Mouse (Mus musculus) left cerebral cortex, postnatal 4 days (tissue): ENCODE measurements at regions not wholly inside any gene's neighbourhood (a gene's known extent, or its start where the extent isn't known, plus 50 kb on each side); places are given as distances from the start of the nearest gene placed in this dataset.
"Not testable (repeated sequence)": the region's sequence is repeated elsewhere in the genome, so short reads cannot be mapped to it uniquely, and the experiment has no call there.

Experiments used
- DNase-seq: peaks from one replicate; pipeline ENCODE4 v3.0.0-alpha.2; 2022
- intact Hi-C: fragments of 180-260 bp; cut with DNase I; formaldehyde crosslinking; loops from one replicate; pipeline ENCODE4 v1.15.1; 2025

DNA sequence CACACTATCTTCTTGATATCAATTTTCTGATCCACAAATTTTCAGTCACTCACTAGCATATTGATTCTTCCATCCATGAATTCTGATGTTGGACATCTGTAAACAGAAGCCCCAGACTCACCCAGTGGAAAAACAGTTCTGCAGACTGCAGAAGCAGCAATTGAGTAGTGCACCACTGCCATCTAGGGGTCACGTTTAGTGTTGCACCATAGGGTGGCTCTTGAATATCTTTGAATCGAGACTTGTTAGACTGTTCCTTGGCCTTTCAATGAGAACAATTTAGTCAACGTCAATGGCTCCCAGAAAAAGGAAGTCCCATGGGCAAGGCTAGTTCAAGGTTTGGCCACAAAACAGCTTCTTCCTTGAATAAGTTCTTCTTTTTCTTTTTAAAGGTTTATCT, 828.1 kb downstream of the Gm10330 start:
- peak; percentile 24 for DNase-seq
- intact Hi-C loops = not testable (repeated sequence)

DNA sequence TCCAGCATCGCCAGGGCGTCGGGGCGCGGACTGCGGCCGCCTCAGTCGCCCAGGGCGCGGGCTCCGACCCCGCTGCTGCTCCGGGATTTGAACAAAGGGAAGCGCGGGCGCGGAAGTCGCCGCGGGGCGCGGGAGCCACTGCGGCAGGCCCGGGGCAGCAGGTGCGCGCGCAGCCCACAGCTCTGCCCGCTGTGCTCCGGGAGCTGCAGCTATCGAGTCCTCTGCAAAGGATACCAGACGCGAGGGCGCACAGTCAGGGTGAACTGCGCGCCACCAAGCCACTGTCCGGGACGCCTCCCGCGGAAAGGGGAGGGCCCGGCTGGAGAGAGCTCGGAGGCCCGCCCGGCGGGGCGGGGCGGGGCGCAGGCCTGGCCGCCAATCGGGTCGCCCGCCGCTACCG, 873.9 kb downstream of the Gm10330 start:
- intact Hi-C loops, DNase-seq: not testable (repeated sequence)
